Mouse (Mus musculus): Measurements from ENCODE around the gene Ifna9.
"Not testable (repeated sequence)": the region's sequence is repeated elsewhere in the genome, so short reads cannot be mapped to it uniquely, and the experiment has no call there.

The Ifna9 gene

GRCm38 (mm10) chr4:88592285-88592684 lies at the start of gene Ifna9:
Gene Ifna9 (minus strand): TSS chr4:88592385.
- no peak for DNase-seq (ENCODE audit: low read depth, low spot score)

- DNase-seq (ENCODE audit: low read depth, low spot score): peak; percentile 99
These were observed 49.1 kb upstream of the Ifna9 start for GRCm38 (mm10) chr4:88641077-88641831.

DNA sequence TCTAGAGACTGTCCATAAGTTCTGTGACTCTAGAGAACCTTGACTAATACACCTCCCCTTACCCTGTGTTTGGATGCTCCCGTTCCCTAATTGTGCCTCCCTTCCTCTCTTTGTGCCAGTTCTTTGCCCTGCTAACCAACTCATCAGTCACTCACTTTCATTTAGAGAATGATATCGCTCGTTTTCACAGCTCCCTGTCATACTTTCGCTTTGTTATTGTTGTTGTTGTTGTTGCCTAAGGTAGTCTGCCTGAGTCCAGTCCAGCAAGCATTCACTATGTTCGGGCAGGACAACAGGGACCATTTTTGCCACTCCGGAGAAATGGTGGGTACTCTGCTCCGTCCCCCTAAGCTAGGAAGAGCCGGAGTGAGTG lies 48.5 kb upstream of the Ifna9 start:
- no peak for DNase-seq (ENCODE audit: low read depth, low spot score)

DNA sequence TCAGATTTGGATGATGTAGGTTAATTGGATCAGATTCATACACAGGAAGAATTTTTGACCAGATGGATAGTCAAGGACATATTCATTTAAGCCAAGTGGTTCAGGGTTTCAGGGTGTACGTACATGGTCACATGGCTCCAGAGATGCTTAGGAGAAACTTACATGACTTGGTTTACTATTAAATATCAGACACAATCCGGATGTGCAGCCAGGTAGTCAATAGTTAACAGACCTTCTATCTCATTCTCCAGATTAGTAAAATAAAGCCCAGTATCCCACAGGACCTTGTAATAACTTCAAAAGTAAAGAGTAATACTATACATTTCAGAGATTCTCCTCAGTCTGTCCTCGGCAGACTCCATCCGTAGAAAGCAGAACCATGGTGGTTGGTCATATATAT lies 42.1 kb upstream of the Ifna9 start, which contains the start of gene C87499:
Gene C87499 (minus strand): TSS at position 101 of the 400 bp plus-strand sequence.
- no peak for DNase-seq (ENCODE audit: low read depth, low spot score)

GRCm38 (mm10) chr4:88603276-88603675 lies 11.1 kb upstream of the Ifna9 start, which contains the start of gene Ifna12:
Gene Ifna12 (minus strand): TSS chr4:88603376.
- DNase-seq (ENCODE audit: low read depth, low spot score): no peak

DNA sequence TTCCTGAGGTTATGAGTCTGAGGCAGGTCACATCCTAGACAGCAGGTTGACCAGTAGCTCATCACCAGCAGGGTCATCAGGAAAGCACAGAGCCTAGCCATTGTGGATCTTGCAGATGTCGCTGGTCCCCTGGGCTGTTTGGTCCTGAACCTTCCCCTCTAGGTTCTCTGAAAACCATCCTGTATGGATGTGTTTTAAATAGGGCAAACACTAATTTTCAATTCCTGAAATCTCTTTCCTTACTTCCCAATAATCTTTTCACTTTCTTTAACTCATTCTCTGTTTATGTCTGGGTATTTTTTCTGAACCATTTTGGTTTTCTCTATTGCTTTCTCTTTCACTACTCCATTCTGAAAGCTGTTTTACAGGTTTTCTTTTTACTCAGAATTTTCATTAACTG lies 20.5 kb downstream of the Ifna9 start, which contains the start of gene Ifna14:
Gene Ifna14 (minus strand): TSS at position 101 of the 400 bp plus-strand sequence.
- no peak for DNase-seq (ENCODE audit: low read depth, low spot score)

DNA sequence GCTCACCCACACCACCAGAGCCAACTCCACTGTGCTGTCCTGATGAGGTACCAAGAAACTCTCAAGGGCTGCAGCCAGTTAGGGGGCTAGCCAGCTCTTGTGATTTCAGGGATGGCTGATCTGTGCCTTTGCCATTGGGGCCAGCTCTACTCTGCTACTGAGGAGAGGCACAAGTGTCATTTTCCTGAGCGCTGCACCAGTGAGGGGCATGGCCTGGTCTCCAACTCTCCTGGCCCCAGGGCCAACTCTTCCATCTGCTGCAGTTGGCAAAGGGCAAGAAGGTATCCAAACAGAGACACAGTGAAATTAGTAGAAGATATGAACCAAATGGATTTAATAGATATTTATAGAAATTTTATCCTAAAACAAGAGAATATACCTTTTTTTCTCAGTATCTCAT lies 30.4 kb downstream of the Ifna9 start:
- no peak for DNase-seq (ENCODE audit: low read depth, low spot score)

GRCm38 (mm10) chr4:88558145-88558544 lies 34.0 kb downstream of the Ifna9 start, which contains the start of gene Ifna15:
Gene Ifna15 (minus strand): TSS chr4:88558245.
- DNase-seq (ENCODE audit: low read depth, low spot score): not testable (repeated sequence)

- peak; percentile 56 for DNase-seq (ENCODE audit: low read depth, low spot score)
These were observed 41.8 kb downstream of the Ifna9 start for GRCm38 (mm10) chr4:88550161-88550945.

- no peak for DNase-seq (ENCODE audit: low read depth, low spot score)
These were observed 44.2 kb downstream of the Ifna9 start for GRCm38 (mm10) chr4:88547986-88548385.

DNA sequence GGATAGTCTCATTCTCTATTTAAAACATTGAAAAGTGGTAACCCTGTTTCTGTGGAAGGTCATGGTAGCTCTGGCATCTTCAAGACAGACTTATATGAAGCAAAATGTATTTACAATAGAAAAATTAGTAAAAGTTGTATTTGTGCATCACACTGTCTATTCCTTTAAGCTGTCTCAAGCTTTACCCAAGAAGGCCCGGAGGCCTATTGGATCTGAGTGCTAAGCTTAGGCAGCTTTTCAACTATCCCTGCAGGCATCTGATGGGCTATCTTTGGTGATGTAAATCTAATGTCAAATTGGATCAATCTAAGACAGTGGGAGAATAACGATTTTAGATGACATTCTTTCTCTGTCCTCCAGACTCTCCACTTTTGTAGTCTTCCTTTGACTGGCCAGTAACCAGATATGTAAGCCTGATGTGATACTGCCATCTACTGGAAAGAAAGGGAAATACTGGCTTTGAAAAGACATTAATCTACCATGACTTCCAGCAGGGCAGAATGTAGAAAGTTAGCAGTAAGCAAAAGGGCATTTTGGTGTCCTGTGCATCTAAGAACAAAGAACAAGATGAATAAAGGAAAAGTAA lies 48.4 kb downstream of the Ifna9 start:
- peak; percentile 54 for DNase-seq (ENCODE audit: low read depth, low spot score)

All from retina, postnatal 7 days (tissue).